In the genomic region with DNA sequence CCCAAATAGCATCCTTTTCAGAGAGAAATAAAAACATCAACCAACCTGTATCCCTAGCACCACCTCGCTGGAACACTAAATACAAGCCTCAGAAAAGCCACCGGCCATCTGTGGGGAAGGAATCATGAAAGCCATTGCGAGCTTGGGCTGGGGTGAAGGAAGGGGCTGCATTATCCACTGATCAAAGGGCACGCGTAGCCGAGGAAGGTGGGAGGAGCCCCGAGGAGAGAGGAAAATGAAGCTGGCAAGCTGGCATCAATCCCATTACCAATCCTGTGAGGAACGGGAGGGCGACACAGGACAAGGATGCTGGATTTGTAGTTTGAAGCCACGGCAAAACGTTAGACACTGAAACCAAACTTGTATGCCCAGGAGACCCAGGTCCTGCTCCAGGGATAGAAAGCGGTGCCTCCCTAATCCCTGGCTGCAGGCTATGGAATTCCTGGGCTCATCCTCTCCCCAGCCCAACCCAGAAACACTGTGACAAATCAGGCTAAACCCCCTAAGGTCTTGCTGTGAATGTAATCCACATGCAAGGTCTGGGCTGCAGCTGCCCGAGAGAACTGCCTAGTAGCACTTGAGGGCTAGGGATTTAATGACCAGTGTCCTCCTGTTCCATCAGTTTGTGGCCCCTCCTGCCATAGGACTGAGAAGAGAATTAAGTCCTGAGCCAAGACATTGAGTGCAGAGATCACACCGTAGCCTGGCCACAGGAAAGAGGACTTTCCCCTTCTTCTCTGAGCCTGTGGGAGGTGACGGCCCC, we compare ENCODE assay signal across 10 mouse cellular contexts.
A peak's percentile ranks its signal among the peaks of the same experiment; 100 is the strongest.
DNase-seq lines count a peak whose midpoint lies in the region; ATAC-seq and TF ChIP-seq lines count a peak whose summit lies in the region.
"Had no signal": no experiment of that assay in that cellular context is flagged by ENCODE, and none has a peak within 500 bp of the region (broad histone marks: within the 10 kb centered on the region; RNA-seq: fewer than 3 reads in every experiment).

No protein-coding gene starts in this region.

- peak overlapping the region; percentile 43 for H3K4me2 ChIP-seq in forebrain, embryonic 16.5 days (ENCODE audit: low read length)
- peak overlapping the region; percentile 49 for H3K4me2 ChIP-seq in midbrain, embryonic 13.5 days (replicated peaks)

- peaks cover 11% of the 10 kb centered on the region for H3K4me1 ChIP-seq in forebrain, embryonic 16.5 days (replicated peaks; ENCODE audit: control insufficient read depth, insufficient read depth, low read length)
- H3K4me1 ChIP-seq in midbrain, embryonic 13.5 days (replicated peaks), result peaks cover 21% of the 10 kb centered on the region
- H3K4me1 ChIP-seq in thymus, adult 2 months (replicated peaks; ENCODE audit: control insufficient read depth, insufficient read depth, low read length), result no peaks in the 10 kb centered on the region

- TF ChIP-seq POLR2A in thymus, adult 2 months (IDR thresholded peaks at IDR 0.05; ENCODE audit: control insufficient read depth, extremely low read depth, insufficient read depth, low read length, poor library complexity), result no peak

- TF ChIP-seq CTCF in thymus, adult 2 months (IDR thresholded peaks at IDR 0.05; ENCODE audit: borderline replicate concordance, control insufficient read depth, extremely low read depth, insufficient read depth, low read length, poor library complexity), result no peak

- H3K36me3 ChIP-seq in forebrain, embryonic 16.5 days (ENCODE audit: control insufficient read depth, insufficient read depth), result no peaks in the 10 kb centered on the region
- H3K36me3 ChIP-seq in midbrain, embryonic 13.5 days, result no peaks in the 10 kb centered on the region
- H3K36me3 ChIP-seq in thymus, adult 2 months (ENCODE audit: control insufficient read depth, insufficient read depth, low read length), result no peaks in the 10 kb centered on the region

- DNase-seq in cerebellum, postnatal 14 days, result peak; percentile 28 to 33
- no peak for DNase-seq in cerebellum, adult 9-10 months
- DNase-seq in embryo, embryonic 10 days (ENCODE audit: low spot score), result peak; percentile 59
- no peak for DNase-seq in thymus, adult 2 months
- DNase-seq in right cerebral cortex, postnatal 36 days (ENCODE audit: low spot score in 2 of 2), result no peak
- DNase-seq: heart, postnatal 10 days; thymus, postnatal 14 days had no signal

- 0 out of 2 replicates have a peak overlapping the region, but pooled peaks have one; percentile 2 for H3K4me3 ChIP-seq in forebrain, embryonic 16.5 days (replicated peaks; ENCODE audit: low read length)
- H3K4me3 ChIP-seq in midbrain, embryonic 13.5 days (replicated peaks), result peak overlapping the region; percentile 11; the same call in 1 of the 2 replicates
- H3K4me3 ChIP-seq in thymus, adult 2 months (ENCODE audit: control insufficient read depth, insufficient read depth, low read length), result no peak overlapping the region

- WGBS in forebrain, embryonic 16.5 days, result 10% methylated on average over 15 of the region's 15 CpGs
- WGBS in midbrain, embryonic 13.5 days, result 3% methylated on average over 15 of the region's 15 CpGs
- 32% methylated on average over 15 of the region's 15 CpGs for WGBS in thymus, adult 2 months

- no peak; the same call in 1 of the 2 replicates for ATAC-seq in forebrain, embryonic 16.5 days
- peak; percentile 80 for ATAC-seq in midbrain, embryonic 13.5 days
- ATAC-seq in frontal cortex, adult (ENCODE audit: low TSS enrichment), result no peak

- no peak overlapping the region for H3K27ac ChIP-seq in forebrain, embryonic 16.5 days (ENCODE audit: low read length)
- no peak overlapping the region for H3K27ac ChIP-seq in midbrain, embryonic 13.5 days
- no peak overlapping the region for H3K27ac ChIP-seq in thymus, adult 2 months (ENCODE audit: control insufficient read depth, insufficient read depth, low read length)

- peak overlapping the region; percentile 8; the same call in 1 of the 2 replicates for H3K9ac ChIP-seq in forebrain, embryonic 16.5 days (replicated peaks; ENCODE audit: low read depth, low read length)
- 0 out of 2 replicates have a peak overlapping the region, but pooled peaks have one; percentile 29 for H3K9ac ChIP-seq in midbrain, embryonic 13.5 days (replicated peaks)

- H3K27me3 ChIP-seq in forebrain, embryonic 16.5 days (replicated peaks; ENCODE audit: control insufficient read depth, insufficient read depth, low read length), result no peaks in the 10 kb centered on the region
- H3K27me3 ChIP-seq in midbrain, embryonic 13.5 days, result peaks cover 37% of the 10 kb centered on the region
- H3K27me3 ChIP-seq in thymus, adult 2 months (ENCODE audit: control insufficient read depth, insufficient read depth, low read length), result no peaks in the 10 kb centered on the region

- H3K9me3 ChIP-seq in forebrain, embryonic 16.5 days (ENCODE audit: control insufficient read depth, low read length), result no peaks in the 10 kb centered on the region
- H3K9me3 ChIP-seq in midbrain, embryonic 13.5 days, result no peaks in the 10 kb centered on the region

Comparison
In these comparisons a context has a peak if more than half of its experiments do, and no peak if none do; other contexts are left out.
1. DNase-seq: peak in cerebellum, postnatal 14 days (2 of 2) and embryo, embryonic 10 days (single experiment); none in cerebellum, adult 9-10 months (single experiment), thymus, adult 2 months (single experiment) and right cerebral cortex, postnatal 36 days (0 of 2).